Mouse (Mus musculus) liver, embryonic 15.5 days (tissue): ENCODE measurements around the gene Bcl7a. TPM values are rescaled to one million over a fixed set of nuclear protein-coding genes. Genes with fewer than 3 reads are reported as not detected.

Source experiments
- ATAC-seq: fragments of 200-750 bp; cut with Nextera tagmentation; 2 replicates; pipeline ENCODE4 v1.8.0; 2017; ENCODE audit warnings: moderate number of reproducible peaks, mild to moderate bottlenecking, moderate library complexity; ENCODE audit not compliant: insufficient read depth
- H3K27ac ChIP-seq: fragments of 300-500 bp; sonication (generic); replicated peaks from 2 replicates; pipeline ENCODE4 v1.5.1; 2015; ENCODE audit warnings: mild to moderate bottlenecking, inconsistent platforms
- H3K27me3 ChIP-seq: fragments of 300-500 bp; sonication (generic); 2 replicates; pipeline ENCODE4 v1.6.1; 2015; ENCODE audit warnings: mild to moderate bottlenecking, inconsistent platforms
- H3K36me3 ChIP-seq: fragments of 300-500 bp; sonication (generic); replicated peaks from 2 replicates; pipeline ENCODE4 v1.6.1; 2015; ENCODE audit warnings: moderate library complexity, mild to moderate bottlenecking, inconsistent platforms
- H3K4me1 ChIP-seq: fragments of 300-500 bp; sonication (generic); replicated peaks from 2 replicates; pipeline ENCODE4 v1.6.1; 2015; ENCODE audit warnings: inconsistent platforms
- H3K4me2 ChIP-seq: fragments of 300-500 bp; sonication (generic); 2 replicates; pipeline ENCODE4 v1.6.1; 2015; ENCODE audit warnings: moderate library complexity, mild to moderate bottlenecking, inconsistent platforms
- H3K4me3 ChIP-seq: fragments of 300-500 bp; sonication (generic); replicated peaks from 2 replicates; pipeline ENCODE4 v1.5.1; 2015; ENCODE audit warnings: mild to moderate bottlenecking, inconsistent platforms
- H3K9ac ChIP-seq: fragments of 300-500 bp; sonication (generic); 2 replicates; pipeline ENCODE4 v1.6.1; 2015; ENCODE audit warnings: moderate library complexity, mild to moderate bottlenecking, inconsistent platforms
- H3K9me3 ChIP-seq: fragments of 300-500 bp; sonication (generic); replicated peaks from 2 replicates; pipeline ENCODE4 v1.6.1; 2016; ENCODE audit warnings: inconsistent platforms
- WGBS: fragments of 180-500 bp; shearing (Covaris S2); methylation state at CpG from one replicate; pipeline ENCODE4 v1.1.7; 2015; ENCODE audit warnings: mixed read lengths; ENCODE audit not compliant: insufficient replicate concordance; 5-methylcytosine and 5-hydroxymethylcytosine counted together
- polyA plus RNA-seq: library from polyadenylated mRNA; unstranded; fragments of >200 nt; fragmentation: Nextera tagmentation; extraction: Ambion mirVana; gene quantifications from 2 replicates; pipeline ENCODE4 v1.2.1, GENCODE M21; 2015

The Bcl7a gene
- polyA plus RNA-seq, 1 experiment from 2014 or later: 5.6 TPM

- no peak for ATAC-seq
- H3K4me3 ChIP-seq: no peak overlapping the region
- no peak overlapping the region for H3K27ac ChIP-seq
- H3K27me3 ChIP-seq: no peaks in the 10 kb centered on the region
- no peaks in the 10 kb centered on the region for H3K4me1 ChIP-seq
- H3K36me3 ChIP-seq: peaks cover 88% of the 10 kb centered on the region
- 76% methylated on average over 6 of the region's 6 CpGs for WGBS
- H3K9ac ChIP-seq: no peak overlapping the region
- no peaks in the 10 kb centered on the region for H3K9me3 ChIP-seq
- H3K4me2 ChIP-seq: no peak overlapping the region
Observed at GRCm38 (mm10) chr5:123359431-123359830, 15.8 kb downstream of the Bcl7a start.

- Histone ChIP-seq H3K9ac (no peak overlapping the region), H3K4me2 (no peak overlapping the region), H3K4me3 (no peak overlapping the region), H3K27ac (no peak overlapping the region), H3K4me1 (no peaks in the 10 kb centered on the region), H3K27me3 (no peaks in the 10 kb centered on the region), H3K36me3 (peaks cover 62% of the 10 kb centered on the region), H3K9me3 (no peaks in the 10 kb centered on the region)
- no peak for ATAC-seq
- 84% methylated on average over 4 of the region's 4 CpGs for WGBS
Observed at GRCm38 (mm10) chr5:123362911-123363310, 19.3 kb downstream of the Bcl7a start.

GRCm38 (mm10) chr5:123364302-123364971 is 20.8 kb downstream of the Bcl7a start:
- no peak overlapping the region for H3K4me3 ChIP-seq
- H3K4me2 ChIP-seq: no peak overlapping the region
- H3K4me1 ChIP-seq: no peaks in the 10 kb centered on the region
- ATAC-seq: no peak
- H3K9me3 ChIP-seq: no peaks in the 10 kb centered on the region
- H3K27me3 ChIP-seq: no peaks in the 10 kb centered on the region
- peaks cover 55% of the 10 kb centered on the region for H3K36me3 ChIP-seq
- no peak overlapping the region for H3K27ac ChIP-seq
- H3K9ac ChIP-seq: no peak overlapping the region
- 83% methylated on average over 11 of the region's 11 CpGs for WGBS

GRCm38 (mm10) chr5:123368869-123369488 is 25.3 kb downstream of the Bcl7a start:
- H3K9ac ChIP-seq: no peak overlapping the region
- no peak overlapping the region for H3K27ac ChIP-seq
- H3K4me3 ChIP-seq: no peak overlapping the region
- peaks cover 60% of the 10 kb centered on the region for H3K36me3 ChIP-seq
- no peak for ATAC-seq
- no peaks in the 10 kb centered on the region for H3K4me1 ChIP-seq
- no peaks in the 10 kb centered on the region for H3K27me3 ChIP-seq
- H3K4me2 ChIP-seq: no peak overlapping the region
- WGBS: 75% methylated on average over 13 of the region's 13 CpGs
- no peaks in the 10 kb centered on the region for H3K9me3 ChIP-seq

- Histone ChIP-seq H3K27me3 (no peaks in the 10 kb centered on the region), H3K4me2 (no peak overlapping the region), H3K4me1 (no peaks in the 10 kb centered on the region), H3K9me3 (no peaks in the 10 kb centered on the region), H3K36me3 (peaks cover 65% of the 10 kb centered on the region), H3K9ac (no peak overlapping the region), H3K27ac (no peak overlapping the region), H3K4me3 (no peak overlapping the region)
- no peak for ATAC-seq
- 69% methylated on average over 5 of the region's 5 CpGs for WGBS
Observed at GRCm38 (mm10) chr5:123370049-123370448, 26.4 kb downstream of the Bcl7a start.

GRCm38 (mm10) chr5:123375262-123375661 is 31.6 kb downstream of the Bcl7a start:
- H3K4me2 ChIP-seq: no peak overlapping the region
- 79% methylated on average over 10 of the region's 10 CpGs for WGBS
- no peak overlapping the region for H3K4me3 ChIP-seq
- 0 out of 2 replicates have a peak, but pooled peaks cover 2% of the 10 kb centered on the region for H3K4me1 ChIP-seq
- no peak overlapping the region for H3K9ac ChIP-seq
- no peak overlapping the region for H3K27ac ChIP-seq
- H3K9me3 ChIP-seq: no peaks in the 10 kb centered on the region
- no peak for ATAC-seq
- H3K36me3 ChIP-seq: peaks cover 43% of the 10 kb centered on the region
- H3K27me3 ChIP-seq: no peaks in the 10 kb centered on the region

GRCm38 (mm10) chr5:123375793-123376452 is 32.3 kb downstream of the Bcl7a start:
- no peak overlapping the region for H3K4me2 ChIP-seq
- ATAC-seq: no peak
- H3K27me3 ChIP-seq: no peaks in the 10 kb centered on the region
- 0 out of 2 replicates have a peak, but pooled peaks cover 2% of the 10 kb centered on the region for H3K4me1 ChIP-seq
- 73% methylated on average over 6 of the region's 6 CpGs for WGBS
- H3K4me3 ChIP-seq: no peak overlapping the region
- no peaks in the 10 kb centered on the region for H3K9me3 ChIP-seq
- H3K27ac ChIP-seq: no peak overlapping the region
- H3K36me3 ChIP-seq: peaks cover 36% of the 10 kb centered on the region
- no peak overlapping the region for H3K9ac ChIP-seq

- WGBS: 40% methylated on average over 10 of the region's 10 CpGs
- Histone ChIP-seq H3K4me3 (no peak overlapping the region), H3K27ac (no peak overlapping the region), H3K4me1 (peaks cover 2% of the 10 kb centered on the region; the same call in 1 of the 2 replicates), H3K9me3 (no peaks in the 10 kb centered on the region), H3K27me3 (peaks cover 5% of the 10 kb centered on the region; the same call in 1 of the 2 replicates), H3K36me3 (peaks cover 30% of the 10 kb centered on the region), H3K4me2 (no peak overlapping the region), H3K9ac (no peak overlapping the region)
- no peak for ATAC-seq
Observed at GRCm38 (mm10) chr5:123376569-123376968, 32.9 kb downstream of the Bcl7a start.

GRCm38 (mm10) chr5:123377120-123377955 is 33.7 kb downstream of the Bcl7a start:
- no peak overlapping the region for H3K4me2 ChIP-seq
- H3K4me1 ChIP-seq: peaks cover 9% of the 10 kb centered on the region
- no peaks in the 10 kb centered on the region for H3K9me3 ChIP-seq
- H3K27ac ChIP-seq: no peak overlapping the region
- no peak for ATAC-seq
- no peak overlapping the region for H3K9ac ChIP-seq
- peaks cover 13% of the 10 kb centered on the region for H3K27me3 ChIP-seq
- 58% methylated on average over 15 of the region's 15 CpGs for WGBS
- peaks cover 22% of the 10 kb centered on the region for H3K36me3 ChIP-seq
- no peak overlapping the region for H3K4me3 ChIP-seq

- Histone ChIP-seq H3K27ac (no peak overlapping the region), H3K9me3 (no peaks in the 10 kb centered on the region), H3K4me2 (no peak overlapping the region), H3K27me3 (peaks cover 17% of the 10 kb centered on the region), H3K9ac (no peak overlapping the region), H3K4me1 (peaks cover 9% of the 10 kb centered on the region), H3K36me3 (peaks cover 9% of the 10 kb centered on the region; the same call in 1 of the 2 replicates), H3K4me3 (no peak overlapping the region)
- 68% methylated on average over 9 of the region's 9 CpGs for WGBS
- ATAC-seq: no peak
Observed at GRCm38 (mm10) chr5:123378712-123379111, 35.1 kb downstream of the Bcl7a start.
